Mouse (Mus musculus): ENCODE data around the gene Spata1.

- TF ChIP-seq CTCF (IDR thresholded peaks at IDR 0.05; ENCODE audit: low read depth) (no peak), EP300 (IDR thresholded peaks at IDR 0.05; ENCODE audit: low read depth) (no peak)
Measured at GRCm38 (mm10) chr3:146543632-146544031, 44.1 kb upstream of the Spata1 start.
